Mouse (Mus musculus): ENCODE data around the gene Otulin.

GRCm38 (mm10) chr15:27593717-27594116, 36.8 kb downstream of the Otulin start:
- TF ChIP-seq CTCF (IDR thresholded peaks at IDR 0.05; ENCODE audit: extremely low read depth, insufficient read depth, insufficient read length, insufficient replicate concordance): no peak
- no peak for TF ChIP-seq POLR2A (IDR thresholded peaks at IDR 0.05; ENCODE audit: low read depth, low read length)
